Mouse (Mus musculus): ENCODE measurements around the gene Brpf3.

DNA sequence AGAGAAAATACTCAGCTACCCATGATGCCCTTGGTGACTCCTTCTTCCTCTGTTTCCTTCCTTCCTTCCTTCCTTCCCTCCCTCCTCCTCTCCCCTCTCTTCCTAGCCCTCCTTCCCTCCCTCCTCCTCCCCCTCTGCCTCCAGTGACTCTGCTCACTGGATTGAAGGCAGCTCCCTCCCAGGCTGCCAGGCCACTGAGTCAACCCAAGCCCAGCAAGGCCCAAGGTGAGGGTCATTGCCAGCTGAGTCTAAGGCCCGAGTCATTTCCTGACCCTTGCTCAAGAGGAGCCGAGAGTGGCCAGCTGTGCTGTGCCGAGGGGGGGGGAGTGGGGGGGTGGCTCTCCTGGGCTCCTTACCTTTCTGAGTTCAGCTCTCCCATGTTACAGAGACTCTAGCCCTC lies 34.7 kb upstream of the Brpf3 start:
- TF ChIP-seq GATA1 (IDR thresholded peaks at IDR 0.05; ENCODE audit: low read length) (no peak), TAL1 (IDR thresholded peaks at IDR 0.05; ENCODE audit: low read length) (no peak)
